Mouse (Mus musculus) hindbrain, postnatal 0 days (tissue): Measurements from ENCODE around the gene Pogz. TPM values are rescaled to one million over a fixed set of nuclear protein-coding genes. Genes with fewer than 3 reads are reported as not detected.

Experiments
- ATAC-seq: fragments of 200-750 bp; cut with Nextera tagmentation; 2 replicates; pipeline ENCODE4 v1.8.0; 2017; ENCODE audit warnings: mild to moderate bottlenecking, moderate TSS enrichment, moderate library complexity
- DNase-seq: peaks from one replicate; pipeline ENCODE4 v3.0.0-alpha.2; 2015; ENCODE audit warnings: low spot score
- H3K27ac ChIP-seq: fragments of 300-500 bp; sonication (generic); 2 replicates; pipeline ENCODE4 v1.5.1; 2014; ENCODE audit warnings: mild to moderate bottlenecking
- H3K27me3 ChIP-seq: fragments of 300-500 bp; sonication (generic); 2 replicates; pipeline ENCODE4 v1.6.1; 2014; ENCODE audit warnings: low read length, mixed read lengths; ENCODE audit not compliant: insufficient read depth
- H3K36me3 ChIP-seq: fragments of 300-500 bp; sonication (generic); 2 replicates; pipeline ENCODE4 v1.6.1; 2014; ENCODE audit warnings: low read length, mixed read lengths; ENCODE audit not compliant: insufficient read depth
- H3K4me1 ChIP-seq: fragments of 300-500 bp; sonication (generic); 2 replicates; pipeline ENCODE4 v1.6.1; 2014; ENCODE audit warnings: antibody characterized with exemption, low read length, mixed read lengths; ENCODE audit not compliant: insufficient read depth
- H3K4me2 ChIP-seq: fragments of 300-500 bp; sonication (generic); 2 replicates; pipeline ENCODE4 v1.6.1; 2014; ENCODE audit warnings: low read depth, mild to moderate bottlenecking, low read length, moderate library complexity, mixed read lengths
- H3K4me3 ChIP-seq: fragments of 300-500 bp; sonication (generic); 2 replicates; pipeline ENCODE4 v1.5.1; 2014; ENCODE audit warnings: low read length
- H3K9ac ChIP-seq: fragments of 300-500 bp; sonication (generic); replicated peaks from 2 replicates; pipeline ENCODE4 v1.6.1; 2014; ENCODE audit warnings: mild to moderate bottlenecking, low read length, moderate library complexity, mixed read lengths
- H3K9me3 ChIP-seq: fragments of 300-500 bp; sonication (generic); 2 replicates; pipeline ENCODE4 v1.6.1; 2016; ENCODE audit warnings: low read length, mixed read lengths
- CTCF ChIP-seq: IDR thresholded peaks from 2 replicates; pipeline ENCODE4 v1.5.1; 2016; ENCODE audit warnings: antibody characterized with exemption, control low read depth, low read depth
- WGBS: fragments of 180-500 bp; shearing (Covaris S2); extraction: QIAGEN DNeasy Blood & Tissue Kit; methylation state at CpG from one replicate; pipeline ENCODE4 v1.1.7; 2014; 5-methylcytosine and 5-hydroxymethylcytosine counted together
- polyA plus RNA-seq: library from polyadenylated mRNA; unstranded; fragments of >200 nt; fragmentation: Nextera tagmentation; extraction: Ambion mirVana; gene quantifications from 2 replicates; pipeline ENCODE4 v1.2.1, GENCODE M21; 2015
- total RNA-seq: library from RNA; depleted of rRNA; stranded (reverse); fragments of >200 nt; gene quantifications from 2 replicates; pipeline ENCODE4 v1.2.3, GENCODE M21; 2014; rRNA removed

Gene Pogz
- total RNA-seq: 38.6 and 42.8 TPM in 2 replicates
- polyA plus RNA-seq: 13.8 and 16.8 TPM in 2 replicates

- ATAC-seq (peak; percentile 96), DNase-seq (peak; percentile 98)
- Histone ChIP-seq H3K9ac (peak within 1 kb of the TSS; percentile 97), H3K36me3 (no peaks in the 10 kb centered on the region), H3K27ac (peak within 1 kb of the TSS; percentile 100), H3K4me2 (peak within 1 kb of the TSS; percentile 78), H3K4me1 (peaks cover 4% of the 10 kb centered on the region; the same call in 1 of the 2 replicates), H3K27me3 (no peaks in the 10 kb centered on the region), H3K9me3 (no peaks in the 10 kb centered on the region), H3K4me3 (peak within 1 kb of the TSS; percentile 82)
- WGBS: under 1% methylated on average over 35 of the region's 57 CpGs
- TF ChIP-seq CTCF: no peak
Measured at GRCm38 (mm10) chr3:94837183-94837890, at the start of gene Pogz. TSS of gene Pogz (plus strand) at chr3:94837567.

GRCm38 (mm10) chr3:94789071-94789470 lies 48.3 kb upstream of the Pogz start:
- Histone ChIP-seq H3K9me3 (no peaks in the 10 kb centered on the region), H3K4me2 (no peak overlapping the region), H3K27ac (no peak overlapping the region), H3K9ac (no peak overlapping the region), H3K27me3 (no peaks in the 10 kb centered on the region), H3K4me3 (no peak overlapping the region), H3K4me1 (peaks cover 7% of the 10 kb centered on the region; the same call in 1 of the 2 replicates), H3K36me3 (no peaks in the 10 kb centered on the region)
- no peak for DNase-seq
- peak; percentile 28 for TF ChIP-seq CTCF
- no peak for ATAC-seq
- 89% methylated on average over 1 of the region's 1 CpGs for WGBS

DNA sequence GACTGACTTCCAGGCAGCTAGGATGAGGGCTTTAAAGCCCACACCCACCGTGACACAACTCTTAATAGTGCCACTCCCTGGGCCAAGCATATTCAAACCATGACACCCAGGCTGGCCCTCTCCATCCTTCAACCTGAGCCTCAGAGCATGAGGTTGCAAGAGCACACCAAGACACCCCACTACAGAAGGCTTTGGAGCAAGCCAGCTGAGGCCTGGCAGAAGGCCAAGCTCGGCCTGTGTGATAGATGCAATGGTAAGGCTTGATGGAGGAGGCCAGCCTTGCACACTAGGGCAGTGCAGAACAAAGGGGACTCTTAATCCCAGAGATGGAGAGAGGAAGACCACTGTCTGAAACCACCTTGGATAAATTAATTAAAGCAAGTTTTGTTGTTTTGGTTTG lies 47.9 kb upstream of the Pogz start:
- Histone ChIP-seq H3K9me3 (no peaks in the 10 kb centered on the region), H3K36me3 (no peaks in the 10 kb centered on the region), H3K27me3 (no peaks in the 10 kb centered on the region), H3K27ac (no peak overlapping the region), H3K4me1 (peaks cover 5% of the 10 kb centered on the region; the same call in 1 of the 2 replicates), H3K4me2 (no peak overlapping the region), H3K4me3 (no peak overlapping the region), H3K9ac (no peak overlapping the region)
- no peak for TF ChIP-seq CTCF
- ATAC-seq: no peak
- 66% methylated on average over 2 of the region's 2 CpGs for WGBS
- DNase-seq: peak; percentile 30

DNA sequence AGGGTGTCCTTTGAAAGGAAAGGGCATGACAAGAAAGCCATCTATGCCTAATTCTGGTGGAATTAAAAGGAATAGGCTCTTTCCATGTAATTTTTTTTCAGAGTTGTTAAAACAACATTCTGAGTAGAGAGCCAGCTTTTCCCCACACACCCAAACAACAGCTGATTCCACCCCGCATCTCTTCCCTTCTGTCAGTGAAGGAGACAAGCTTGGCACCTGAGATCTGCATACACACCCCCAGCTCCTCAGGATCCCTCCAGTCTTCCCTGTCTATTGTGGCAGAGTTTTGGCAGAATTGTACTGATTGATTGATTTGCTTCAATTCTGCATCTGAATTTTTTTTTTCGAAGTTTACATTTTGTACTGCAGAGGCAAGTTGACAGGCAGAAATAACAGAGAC lies 45.1 kb upstream of the Pogz start:
- no peak for DNase-seq
- H3K27me3 ChIP-seq: no peaks in the 10 kb centered on the region
- no peaks in the 10 kb centered on the region for H3K36me3 ChIP-seq
- H3K27ac ChIP-seq: no peak overlapping the region
- 78% methylated on average over 2 of the region's 2 CpGs for WGBS
- H3K4me1 ChIP-seq: no peaks in the 10 kb centered on the region
- ATAC-seq: no peak
- no peak overlapping the region for H3K9ac ChIP-seq
- no peak overlapping the region for H3K4me3 ChIP-seq
- no peak for TF ChIP-seq CTCF
- H3K9me3 ChIP-seq: no peaks in the 10 kb centered on the region
- no peak overlapping the region for H3K4me2 ChIP-seq

DNA sequence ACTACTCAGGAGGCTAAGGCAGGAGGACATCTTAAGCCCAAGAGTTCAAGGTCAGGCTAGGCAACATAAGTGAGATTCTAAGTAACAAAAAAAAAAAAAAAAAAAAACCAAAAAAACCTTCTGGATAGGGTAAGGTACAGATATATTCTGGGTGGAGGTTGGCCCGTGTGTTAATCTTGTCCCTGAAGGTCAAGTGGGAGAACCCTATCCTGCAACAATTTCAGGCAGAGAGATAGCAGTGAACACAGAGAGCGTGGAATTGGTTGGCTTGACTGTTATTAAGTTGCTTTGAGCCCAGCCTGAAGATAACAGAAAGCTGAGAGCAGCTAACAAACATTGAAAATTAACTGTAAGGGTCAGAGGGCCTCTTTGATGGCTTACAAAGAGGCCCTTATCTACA lies 43.7 kb upstream of the Pogz start:
- WGBS: 85% methylated on average over 2 of the region's 2 CpGs
- TF ChIP-seq CTCF: no peak

DNA sequence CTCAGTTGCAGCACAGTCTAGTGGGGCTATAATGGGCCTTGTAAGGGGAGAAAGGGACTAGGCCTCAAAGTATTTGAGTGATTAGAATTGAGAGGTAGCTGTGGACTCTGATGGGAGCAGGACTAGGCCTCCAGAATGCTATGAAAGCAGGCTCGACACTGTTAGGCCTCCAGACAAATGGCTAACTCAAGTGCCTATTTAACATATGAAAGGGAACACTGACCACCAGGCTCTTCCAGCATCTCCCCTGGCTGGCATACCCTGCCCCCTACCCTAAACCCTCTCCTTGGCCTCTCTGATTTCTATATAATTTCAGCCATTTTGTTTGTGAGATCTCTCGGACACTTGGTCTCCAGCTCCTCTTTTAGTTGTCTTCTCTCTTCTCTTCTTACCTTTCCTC lies 43.0 kb upstream of the Pogz start:
- WGBS: 52% methylated on average over 2 of the region's 2 CpGs
- Histone ChIP-seq H3K27me3 (no peaks in the 10 kb centered on the region), H3K36me3 (no peaks in the 10 kb centered on the region), H3K4me1 (no peaks in the 10 kb centered on the region), H3K4me2 (no peak overlapping the region), H3K9ac (no peak overlapping the region), H3K9me3 (no peaks in the 10 kb centered on the region), H3K27ac (no peak overlapping the region), H3K4me3 (no peak overlapping the region)
- no peak for TF ChIP-seq CTCF
- DNase-seq (no peak), ATAC-seq (no peak)

More for the DNA sequence above, 43.7 kb upstream of the Pogz start:
- DNase-seq (no peak), ATAC-seq (no peak)
- Histone ChIP-seq H3K36me3 (no peaks in the 10 kb centered on the region), H3K4me3 (no peak overlapping the region), H3K4me2 (no peak overlapping the region), H3K4me1 (no peaks in the 10 kb centered on the region), H3K9ac (no peak overlapping the region), H3K27me3 (no peaks in the 10 kb centered on the region), H3K27ac (no peak overlapping the region), H3K9me3 (no peaks in the 10 kb centered on the region)

- ATAC-seq (no peak), DNase-seq (no peak)
- WGBS: 64% methylated on average over 7 of the region's 7 CpGs
Measured at GRCm38 (mm10) chr3:94795596-94796140, 41.7 kb upstream of the Pogz start.

More at GRCm38 (mm10) chr3:94795596-94796140, 41.7 kb upstream of the Pogz start:
- Histone ChIP-seq H3K9me3 (no peaks in the 10 kb centered on the region), H3K4me3 (no peak overlapping the region), H3K27me3 (no peaks in the 10 kb centered on the region), H3K9ac (no peak overlapping the region), H3K4me1 (no peaks in the 10 kb centered on the region), H3K36me3 (no peaks in the 10 kb centered on the region), H3K4me2 (no peak overlapping the region), H3K27ac (no peak overlapping the region)
- no peak for TF ChIP-seq CTCF
